Mouse (Mus musculus) lung, postnatal 0 days (tissue): ENCODE measurements at regions not wholly inside any gene's neighbourhood (a gene's known extent, or its start where the extent isn't known, plus 50 kb on each side); places are given as distances from the start of the nearest gene placed in this dataset.

Experiments
- ATAC-seq: fragments of 200-750 bp; cut with Nextera tagmentation; 2 replicates; pipeline ENCODE4 v1.8.0; 2017; ENCODE audit warnings: moderate library complexity
- DNase-seq: peaks from one replicate; pipeline ENCODE4 v3.0.0-alpha.2; 2016; ENCODE audit warnings: low spot score
- H3K27ac ChIP-seq: fragments of 300-500 bp; sonication (generic); 2 replicates; pipeline ENCODE4 v1.5.1; 2014; ENCODE audit warnings: antibody characterized with exemption, mild to moderate bottlenecking, low read length, mixed read lengths
- H3K27me3 ChIP-seq: fragments of 300-500 bp; sonication (generic); replicated peaks from 2 replicates; pipeline ENCODE4 v1.6.1; 2014; ENCODE audit warnings: low read length, mixed read lengths; ENCODE audit not compliant: insufficient read depth
- H3K36me3 ChIP-seq: fragments of 300-500 bp; sonication (generic); 2 replicates; pipeline ENCODE4 v1.6.1; 2014; ENCODE audit warnings: low read length, mixed read lengths; ENCODE audit not compliant: insufficient read depth
- H3K4me1 ChIP-seq: fragments of 300-500 bp; sonication (generic); 2 replicates; pipeline ENCODE4 v1.6.1; 2014; ENCODE audit warnings: antibody characterized with exemption, low read depth, low read length, mixed read lengths; ENCODE audit not compliant: insufficient read depth
- H3K4me2 ChIP-seq: fragments of 300-500 bp; sonication (generic); replicated peaks from 2 replicates; pipeline ENCODE4 v1.6.1; 2014; ENCODE audit warnings: low read depth, mild to moderate bottlenecking, low read length, moderate library complexity, mixed read lengths
- H3K4me3 ChIP-seq: fragments of 300-500 bp; sonication (generic); 2 replicates; pipeline ENCODE4 v1.5.1; 2014; ENCODE audit warnings: low read depth, low read length
- H3K9ac ChIP-seq: fragments of 300-500 bp; sonication (generic); replicated peaks from 2 replicates; pipeline ENCODE4 v1.6.1; 2014; ENCODE audit warnings: low read depth, mild to moderate bottlenecking
- H3K9me3 ChIP-seq: fragments of 300-500 bp; sonication (generic); 2 replicates; pipeline ENCODE4 v1.6.1; 2016; ENCODE audit warnings: low read length, mixed read lengths
- CTCF ChIP-seq: IDR thresholded peaks from 2 replicates; pipeline ENCODE4 v1.5.1; 2016; ENCODE audit warnings: antibody characterized with exemption, mild to moderate bottlenecking
- EP300 ChIP-seq: IDR thresholded peaks from 2 replicates; pipeline ENCODE4 v1.6.1; 2016; ENCODE audit warnings: antibody characterized with exemption, mild to moderate bottlenecking, control low read depth
- WGBS: fragments of 180-500 bp; shearing (Covaris S2); extraction: QIAGEN DNeasy Blood & Tissue Kit; methylation state at CpG from one replicate; pipeline ENCODE4 v1.1.7; 2014; 5-methylcytosine and 5-hydroxymethylcytosine counted together

GRCm38 (mm10) chr16:65160286-65160685 is 54.6 kb upstream of the Htr1f start:
- Histone ChIP-seq H3K36me3 (no peaks in the 10 kb centered on the region), H3K4me3 (no peak overlapping the region), H3K4me2 (no peak overlapping the region), H3K27me3 (no peaks in the 10 kb centered on the region), H3K9ac (no peak overlapping the region), H3K27ac (no peak overlapping the region), H3K4me1 (no peaks in the 10 kb centered on the region), H3K9me3 (no peaks in the 10 kb centered on the region)
- DNase-seq (no peak), ATAC-seq (no peak)
- WGBS = 55% methylated on average over 3 of the region's 3 CpGs
- TF ChIP-seq CTCF = no peak
- TF ChIP-seq EP300 = no peak

- Histone ChIP-seq H3K27me3 (no peaks in the 10 kb centered on the region), H3K4me2 (no peak overlapping the region), H3K4me1 (no peaks in the 10 kb centered on the region), H3K9me3 (no peaks in the 10 kb centered on the region), H3K27ac (no peak overlapping the region), H3K36me3 (no peaks in the 10 kb centered on the region), H3K9ac (no peak overlapping the region), H3K4me3 (no peak overlapping the region)
- TF ChIP-seq CTCF (no peak), EP300 (no peak)
- DNase-seq (no peak), ATAC-seq (no peak)
- whole genome bisulfite sequencing = 62% methylated on average over 1 of the region's 1 CpGs
These were observed 49.9 kb upstream of the Htr1f start for GRCm38 (mm10) chr16:65155536-65155935.
